Mouse (Mus musculus): ENCODE measurements around the gene Gm20870.
"Not testable (repeated sequence)": the region's sequence is repeated elsewhere in the genome, so short reads cannot be mapped to it uniquely, and the experiment has no call there.

The Gm20870 gene

DNA sequence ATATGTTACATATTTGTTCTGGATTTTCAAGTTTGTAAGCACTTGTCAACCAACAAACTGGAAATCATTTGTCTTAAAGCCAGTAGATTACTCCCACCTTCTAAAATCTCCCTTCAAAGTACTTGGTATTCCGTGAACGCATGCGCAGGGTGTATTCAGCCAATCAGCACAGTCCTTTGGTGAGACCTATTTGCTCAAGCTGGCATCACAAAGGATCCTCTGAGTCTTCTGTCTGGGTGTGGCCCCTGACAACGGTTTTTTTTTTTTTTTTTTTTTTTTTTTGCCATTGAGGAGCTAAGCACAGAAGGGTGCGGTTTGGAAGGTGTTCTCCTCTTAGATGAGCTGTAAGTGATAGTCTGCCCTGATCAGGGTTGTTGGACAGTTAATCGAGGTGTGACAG lies at the start of gene Gm20870:
Gene Gm20870, plus strand, starts transcription at position 301 of the 400 bp plus-strand sequence.
- not testable (repeated sequence) for ATAC-seq (ENCODE audit: insufficient number of reproducible peaks, low FRiP score, low TSS enrichment)
